Comparison of ENCODE assay signal across 9 mouse cellular contexts in genomic region chr6:117907979-117908355, GRCm38 (mm10). TPM values are rescaled to one million over a fixed set of nuclear protein-coding genes. Genes with fewer than 3 reads are reported as not detected.
DNase-seq lines count a peak whose midpoint lies in the region; ATAC-seq and TF ChIP-seq lines count a peak whose summit lies in the region.
"Had no signal": no experiment of that assay in that cellular context is flagged by ENCODE, and none has a peak within 500 bp of the region (broad histone marks: within the 10 kb centered on the region; RNA-seq: fewer than 3 reads in every experiment).

No protein-coding gene starts in this region.

- WGBS in heart, embryonic 13.5 days: under 1% methylated on average over 26 of the region's 26 CpGs
- WGBS in forebrain, embryonic 15.5 days: under 1% methylated on average over 26 of the region's 26 CpGs
- 0% methylated on average over 26 of the region's 26 CpGs for WGBS in liver, postnatal 0 days (ENCODE audit: insufficient replicate concordance)

- in situ Hi-C loops in ES-E14 (cut with MboI; ENCODE audit: low sequenced_read_pairs in 2 of 2, unreplicated experiment in 2 of 2): no loop called here

- H3K27me3 ChIP-seq in heart, embryonic 13.5 days (replicated peaks): no peaks in the 10 kb centered on the region
- H3K27me3 ChIP-seq in forebrain, embryonic 15.5 days: no peaks in the 10 kb centered on the region
- no peaks in the 10 kb centered on the region for H3K27me3 ChIP-seq in liver, postnatal 0 days (ENCODE audit: insufficient read depth, low read length)

- TF ChIP-seq EP300 in liver, postnatal 0 days (IDR thresholded peaks at IDR 0.05; ENCODE audit: low read depth): no peak

- no peak for DNase-seq in heart, postnatal 25 days (ENCODE audit: low spot score)
- no peak for DNase-seq in ES-E14 (ENCODE audit: low read depth, low spot score)
- no peak for DNase-seq in liver, postnatal 0 days
- no peak for DNase-seq in urinary bladder, adult 2 months (ENCODE audit: low spot score)
- DNase-seq in ovary, adult 18-20 months (ENCODE audit: low spot score): no peak
- no peak for DNase-seq in layer of hippocampus, postnatal 10 days (ENCODE audit: low spot score in 2 of 2)

- H3K9ac ChIP-seq in heart, embryonic 13.5 days: peak overlapping the region; percentile 94
- H3K9ac ChIP-seq in ES-E14 (ENCODE audit: insufficient read depth, low read depth, low read length, poor library complexity, severe bottlenecking): peak overlapping the region; percentile 95
- H3K9ac ChIP-seq in forebrain, embryonic 15.5 days (replicated peaks): peak overlapping the region; percentile 87
- peak overlapping the region; percentile 99 for H3K9ac ChIP-seq in liver, postnatal 0 days (replicated peaks)

- peak; percentile 0; the same call in 1 of the 2 replicates for TF ChIP-seq CTCF in liver, postnatal 0 days (IDR thresholded peaks at IDR 0.05; ENCODE audit: low read depth)

- no peaks in the 10 kb centered on the region for H3K9me3 ChIP-seq in heart, embryonic 13.5 days
- no peaks in the 10 kb centered on the region for H3K9me3 ChIP-seq in ES-E14 (ENCODE audit: control insufficient read depth, insufficient read depth, low read depth, low read length)
- no peaks in the 10 kb centered on the region for H3K9me3 ChIP-seq in forebrain, embryonic 15.5 days
- H3K9me3 ChIP-seq in liver, postnatal 0 days (ENCODE audit: low read length): no peaks in the 10 kb centered on the region

- peaks cover 45% of the 10 kb centered on the region for H3K4me1 ChIP-seq in heart, embryonic 13.5 days
- peaks cover 2 to 9% of the 10 kb centered on the region in 2 experiments; a peak in 2 of 4 replicates for H3K4me1 ChIP-seq in ES-E14 (ENCODE audit: control insufficient read depth in 2 of 2, insufficient read depth in 2 of 2, low read length in 2 of 2, poor library complexity in 1 of 2)
- peaks cover 30% of the 10 kb centered on the region for H3K4me1 ChIP-seq in forebrain, embryonic 15.5 days
- peaks cover 31% of the 10 kb centered on the region for H3K4me1 ChIP-seq in liver, postnatal 0 days (ENCODE audit: insufficient read depth)

- H3K36me3 ChIP-seq in heart, embryonic 13.5 days: no peaks in the 10 kb centered on the region
- H3K36me3 ChIP-seq in ES-E14 (ENCODE audit: control insufficient read depth, insufficient read depth, low read length, poor library complexity, severe bottlenecking): peaks cover 1% of the 10 kb centered on the region; the same call in 1 of the 2 replicates
- H3K36me3 ChIP-seq in forebrain, embryonic 15.5 days: no peaks in the 10 kb centered on the region
- H3K36me3 ChIP-seq in liver, postnatal 0 days (replicated peaks; ENCODE audit: insufficient read depth, low read length): no peaks in the 10 kb centered on the region

- no peak for ATAC-seq in heart, embryonic 13.5 days (ENCODE audit: extremely low read depth, insufficient number of reproducible peaks, low FRiP score, low TSS enrichment)
- no peak for ATAC-seq in forebrain, embryonic 15.5 days (replicated peaks)
- ATAC-seq in liver, postnatal 0 days: peak; percentile 1; the same call in 1 of the 2 replicates

- intact Hi-C loops in heart, postnatal 25 days (cut with DNase I): loop anchor here (1.0 kb wide), 1 partner anchor 8 kb away; no protein-coding TSS in a partner anchor

- peak overlapping the region; percentile 92 for H3K27ac ChIP-seq in heart, embryonic 13.5 days (replicated peaks)
- H3K27ac ChIP-seq in ES-E14 (ENCODE audit: insufficient read depth, low read depth, low read length, poor library complexity, severe bottlenecking): peak overlapping the region; percentile 96
- peak overlapping the region; percentile 95 for H3K27ac ChIP-seq in forebrain, embryonic 15.5 days (replicated peaks)
- H3K27ac ChIP-seq in liver, postnatal 0 days (ENCODE audit: low read depth): peak overlapping the region; percentile 99

- H3K4me2 ChIP-seq in heart, embryonic 13.5 days: peak overlapping the region; percentile 90
- peak overlapping the region; percentile 88 for H3K4me2 ChIP-seq in forebrain, embryonic 15.5 days (replicated peaks)
- H3K4me2 ChIP-seq in liver, postnatal 0 days (ENCODE audit: low read depth, low read length): peak overlapping the region; percentile 94

- peak overlapping the region; percentile 80 for H3K4me3 ChIP-seq in heart, embryonic 13.5 days
- peak overlapping the region; percentile 89 to 91 for H3K4me3 ChIP-seq in ES-E14 (ENCODE audit: insufficient read depth in 1 of 2, low read depth in 1 of 2, low read length in 2 of 2, poor library complexity in 1 of 2, severe bottlenecking in 1 of 2)
- H3K4me3 ChIP-seq in forebrain, embryonic 15.5 days: peak overlapping the region; percentile 97
- peak overlapping the region; percentile 98 for H3K4me3 ChIP-seq in liver, postnatal 0 days (ENCODE audit: low read depth, low read length)

TF ChIP-seq in ES-E14, 5 proteins besides CTCF, POLR2A, EP300 and RAD21:
- no peak for TF ChIP-seq ZNF384 (IDR thresholded peaks at IDR 0.05; ENCODE audit: low read depth, low read length)
- no peak for TF ChIP-seq CHD2 (IDR thresholded peaks at IDR 0.05; ENCODE audit: low read depth, low read length)
- no peak for TF ChIP-seq MAFK (IDR thresholded peaks at IDR 0.05; ENCODE audit: insufficient read depth, low read depth, low read length)
- TF ChIP-seq ZC3H11A (IDR thresholded peaks at IDR 0.05; ENCODE audit: borderline replicate concordance, low read depth, low read length): no peak
- no peak for TF ChIP-seq HCFC1 (IDR thresholded peaks at IDR 0.05; ENCODE audit: borderline replicate concordance, insufficient read depth, low read length)
TF ChIP-seq in ES-E14: peak in this region for 0.

RNA-seq across cellular contexts. Expression of gene Hnrnpf, which starts 7.8 kb away (rescaled TPM):
- 440 and 506 TPM in 2 replicates for polyA plus RNA-seq in heart, embryonic 13.5 days (2015; fragmentation: Nextera tagmentation; extraction: Ambion mirVana)
- 100 to 1,000 TPM; 192 to 213 TPM for total RNA-seq in heart, postnatal 25 days (2021)
- total RNA-seq in ES-E14 (2012; rRNA removed): 450 and 669 TPM in 2 replicates
- polyA plus RNA-seq in forebrain, embryonic 15.5 days (2015; fragmentation: Nextera tagmentation; extraction: Ambion mirVana): 376 and 385 TPM in 2 replicates
- 264 and 270 TPM in 2 replicates for polyA plus RNA-seq in liver, postnatal 0 days (2015; fragmentation: Nextera tagmentation; extraction: Ambion mirVana)
- 285 and 328 TPM in 2 replicates for polyA plus RNA-seq in urinary bladder, adult 2 months (2012; rRNA removed)
- total RNA-seq in layer of hippocampus, postnatal 10 days (2021): 100 to 1,000 TPM; 157 to 164 TPM

RNA-seq across cellular contexts. Expression of gene Fxyd4, which starts 29.5 kb away (rescaled TPM):
- 1.9 and 2.5 TPM in 2 replicates for polyA plus RNA-seq in heart, embryonic 13.5 days (2015; fragmentation: Nextera tagmentation; extraction: Ambion mirVana)
- not detected for total RNA-seq in heart, postnatal 25 days (2021)
- total RNA-seq in ES-E14 (2012; rRNA removed): 0.98 and 1.2 TPM in 2 replicates
- polyA plus RNA-seq in forebrain, embryonic 15.5 days (2015; fragmentation: Nextera tagmentation; extraction: Ambion mirVana): 2.0 and 4.0 TPM in 2 replicates
- 0.20 TPM in 1 of 2 replicates, not detected in the other for polyA plus RNA-seq in liver, postnatal 0 days (2015; fragmentation: Nextera tagmentation; extraction: Ambion mirVana)
- 5.7 and 7.0 TPM in 2 replicates for polyA plus RNA-seq in urinary bladder, adult 2 months (2012; rRNA removed)
- not detected for total RNA-seq in layer of hippocampus, postnatal 10 days (2021)
- polyA plus RNA-seq: large intestine, adult 2 months had no signal

RNA-seq across cellular contexts. Expression of gene Zfp239, which starts 46.1 kb away (rescaled TPM):
- 2.0 and 2.1 TPM in 2 replicates for polyA plus RNA-seq in heart, embryonic 13.5 days (2015; fragmentation: Nextera tagmentation; extraction: Ambion mirVana)
- under 1 TPM; 0.16 to 0.25 TPM for total RNA-seq in heart, postnatal 25 days (2021)
- total RNA-seq in ES-E14 (2012; rRNA removed): 9.1 and 10.2 TPM in 2 replicates
- 14.3 and 16.2 TPM in 2 replicates for polyA plus RNA-seq in forebrain, embryonic 15.5 days (2015; fragmentation: Nextera tagmentation; extraction: Ambion mirVana)
- 0.86 and 1.1 TPM in 2 replicates for polyA plus RNA-seq in liver, postnatal 0 days (2015; fragmentation: Nextera tagmentation; extraction: Ambion mirVana)
- 2.0 and 2.1 TPM in 2 replicates for polyA plus RNA-seq in urinary bladder, adult 2 months (2012; rRNA removed)
- 10 to 100 TPM; 26.4 to 29.1 TPM for total RNA-seq in layer of hippocampus, postnatal 10 days (2021)
